ENCODE assay signal across 33 mouse cellular contexts in the genomic region with DNA sequence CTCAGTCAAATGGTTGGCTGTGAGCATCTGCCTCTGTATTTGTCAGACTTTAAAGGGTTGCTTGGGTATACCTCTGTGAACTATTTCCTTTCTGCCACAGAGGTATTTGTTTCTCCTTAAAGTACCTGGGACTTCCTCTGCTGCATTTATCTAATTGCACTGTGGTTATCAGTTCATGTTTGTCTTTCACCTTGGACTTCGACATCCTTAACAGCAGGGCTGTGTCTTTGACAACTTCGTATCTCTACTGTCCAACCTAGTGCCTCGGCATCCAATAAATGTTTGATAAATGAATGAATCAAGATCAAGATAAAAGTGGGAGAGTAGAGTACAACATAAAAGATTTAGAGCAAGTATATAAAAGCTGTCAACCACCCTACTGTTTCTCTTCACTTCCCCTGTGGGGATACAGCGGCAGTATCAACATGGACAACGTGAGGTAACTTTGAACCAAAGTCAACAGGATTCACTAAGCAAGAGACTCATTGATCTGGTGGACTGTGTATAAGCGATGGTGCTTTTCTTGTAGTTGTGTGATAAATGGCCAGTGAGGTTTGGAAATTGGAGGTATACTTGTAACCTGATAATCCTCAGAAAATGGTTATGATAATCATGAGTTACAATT.
"Had no signal": no experiment of that assay in that cellular context is flagged by ENCODE, and none has a peak within 500 bp of the region (broad histone marks: within the 10 kb centered on the region; RNA-seq: fewer than 3 reads in every experiment).

No protein-coding gene starts in this region.

- H3K9me3 ChIP-seq: heart, embryonic 10.5 days; heart, embryonic 12.5 days; heart, embryonic 13.5 days; heart, embryonic 15.5 days; hindbrain, embryonic 10.5 days; hindbrain, embryonic 12.5 days; hindbrain, embryonic 13.5 days; hindbrain, embryonic 15.5 days; kidney, embryonic 15.5 days had no signal

- H3K4me3 ChIP-seq: heart, embryonic 10.5 days; heart, embryonic 12.5 days; heart, embryonic 13.5 days; heart, embryonic 15.5 days; hindbrain, embryonic 10.5 days; hindbrain, embryonic 12.5 days; hindbrain, embryonic 13.5 days; hindbrain, embryonic 15.5 days; kidney, embryonic 15.5 days; layer of hippocampus, adult 2 months; left cerebral cortex, adult 2 months had no signal

- ATAC-seq: hindbrain, embryonic 16.5 days; hindbrain, postnatal 0 days; inflammation-experienced regulatory T-cells, adult 6 months had no signal

- H3K4me2 ChIP-seq: heart, embryonic 11.5 days; heart, embryonic 12.5 days; heart, embryonic 13.5 days; heart, embryonic 15.5 days; hindbrain, embryonic 12.5 days; hindbrain, embryonic 13.5 days; hindbrain, embryonic 14.5 days; hindbrain, embryonic 15.5 days; kidney, embryonic 15.5 days had no signal

- H3K36me3 ChIP-seq: heart, embryonic 10.5 days; heart, embryonic 12.5 days; heart, embryonic 13.5 days; heart, embryonic 15.5 days; hindbrain, embryonic 10.5 days; hindbrain, embryonic 12.5 days; hindbrain, embryonic 13.5 days; hindbrain, embryonic 15.5 days; kidney, embryonic 15.5 days had no signal

- H3K27ac ChIP-seq: heart, embryonic 10.5 days; heart, embryonic 13.5 days; heart, embryonic 15.5 days; hindbrain, embryonic 10.5 days; hindbrain, embryonic 12.5 days; hindbrain, embryonic 13.5 days; hindbrain, embryonic 14.5 days; hindbrain, embryonic 15.5 days; hindbrain, postnatal 0 days; kidney, embryonic 15.5 days; kidney, postnatal 0 days; layer of hippocampus, adult 2 months; left cerebral cortex, adult 2 months had no signal

- H3K4me1 ChIP-seq: heart, embryonic 10.5 days; heart, embryonic 12.5 days; heart, embryonic 13.5 days; heart, embryonic 15.5 days; hindbrain, embryonic 10.5 days; hindbrain, embryonic 12.5 days; hindbrain, embryonic 13.5 days; hindbrain, embryonic 15.5 days; kidney, embryonic 15.5 days had no signal

- DNase-seq: heart, postnatal 10 days; heart, postnatal 14 days; heart, postnatal 36 days; heart, postnatal 4 days; kidney, adult 11 months; kidney, adult 18-20 months; kidney, adult 2 months; kidney, adult 8-10 months; kidney, adult 9 months; kidney, postnatal 10 days; kidney, postnatal 14 days; kidney, postnatal 25 days; kidney, postnatal 36 days; kidney, postnatal 4 days; layer of hippocampus, adult 9-11 months; layer of hippocampus, postnatal 36 days had no signal

- H3K9ac ChIP-seq: heart, embryonic 12.5 days; heart, embryonic 13.5 days; heart, embryonic 15.5 days; hindbrain, embryonic 12.5 days; hindbrain, embryonic 13.5 days; hindbrain, embryonic 14.5 days; hindbrain, embryonic 15.5 days; kidney, embryonic 15.5 days had no signal

- H3K27me3 ChIP-seq: heart, embryonic 12.5 days; heart, embryonic 13.5 days; heart, embryonic 15.5 days; hindbrain, embryonic 12.5 days; hindbrain, embryonic 13.5 days; hindbrain, embryonic 15.5 days; kidney, embryonic 15.5 days had no signal
